Mouse (Mus musculus): Measurements from ENCODE around the gene Spo11. TPM values are rescaled to one million over a fixed set of nuclear protein-coding genes. Genes with fewer than 3 reads are reported as not detected.

The Spo11 gene
- polyA plus RNA-seq, 1 experiment from 2014 or later: 0.09 TPM

DNA sequence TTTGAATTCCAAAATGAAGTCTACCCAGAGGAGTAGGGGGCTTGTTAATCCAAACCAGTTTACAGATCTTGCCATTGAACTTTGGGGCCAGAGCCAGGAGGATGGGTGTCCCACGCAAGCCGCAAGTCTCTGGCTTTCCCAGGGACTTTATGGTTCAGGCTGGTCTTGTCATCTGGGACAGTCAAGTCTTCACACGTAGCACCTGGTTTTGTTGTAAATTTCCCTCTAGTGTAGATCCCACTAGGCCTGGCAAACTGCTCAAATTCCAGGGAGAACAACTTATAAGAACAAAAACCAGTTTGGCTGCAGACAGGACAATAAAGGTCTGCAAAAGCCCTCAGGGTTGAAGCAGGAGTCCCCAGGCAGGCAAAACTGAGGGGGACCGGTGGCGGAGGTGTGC is 40.7 kb upstream of the Spo11 start:
- no peak overlapping the region for H3K4me3 ChIP-seq (ENCODE audit: low read depth, low read length)
- peaks cover 44% of the 10 kb centered on the region for H3K4me1 ChIP-seq (ENCODE audit: control insufficient read depth, insufficient read depth, low read length)
- H3K27me3 ChIP-seq (ENCODE audit: control insufficient read depth, insufficient read depth, low read length): peaks cover 31% of the 10 kb centered on the region
- 38% methylated on average over 5 of the region's 5 CpGs for WGBS
- no peak for ATAC-seq (ENCODE audit: low read depth)
- no peaks in the 10 kb centered on the region for H3K9me3 ChIP-seq (ENCODE audit: control insufficient read depth, low read length)
- peak overlapping the region; percentile 6; the same call in 1 of the 2 replicates for H3K4me2 ChIP-seq (ENCODE audit: low read depth, low read length)
- H3K9ac ChIP-seq (replicated peaks; ENCODE audit: low read depth, low read length): no peak overlapping the region
- no peaks in the 10 kb centered on the region for H3K36me3 ChIP-seq (ENCODE audit: control insufficient read depth, insufficient read depth, low read length)
- H3K27ac ChIP-seq (ENCODE audit: low read depth, low read length): no peak overlapping the region

DNA sequence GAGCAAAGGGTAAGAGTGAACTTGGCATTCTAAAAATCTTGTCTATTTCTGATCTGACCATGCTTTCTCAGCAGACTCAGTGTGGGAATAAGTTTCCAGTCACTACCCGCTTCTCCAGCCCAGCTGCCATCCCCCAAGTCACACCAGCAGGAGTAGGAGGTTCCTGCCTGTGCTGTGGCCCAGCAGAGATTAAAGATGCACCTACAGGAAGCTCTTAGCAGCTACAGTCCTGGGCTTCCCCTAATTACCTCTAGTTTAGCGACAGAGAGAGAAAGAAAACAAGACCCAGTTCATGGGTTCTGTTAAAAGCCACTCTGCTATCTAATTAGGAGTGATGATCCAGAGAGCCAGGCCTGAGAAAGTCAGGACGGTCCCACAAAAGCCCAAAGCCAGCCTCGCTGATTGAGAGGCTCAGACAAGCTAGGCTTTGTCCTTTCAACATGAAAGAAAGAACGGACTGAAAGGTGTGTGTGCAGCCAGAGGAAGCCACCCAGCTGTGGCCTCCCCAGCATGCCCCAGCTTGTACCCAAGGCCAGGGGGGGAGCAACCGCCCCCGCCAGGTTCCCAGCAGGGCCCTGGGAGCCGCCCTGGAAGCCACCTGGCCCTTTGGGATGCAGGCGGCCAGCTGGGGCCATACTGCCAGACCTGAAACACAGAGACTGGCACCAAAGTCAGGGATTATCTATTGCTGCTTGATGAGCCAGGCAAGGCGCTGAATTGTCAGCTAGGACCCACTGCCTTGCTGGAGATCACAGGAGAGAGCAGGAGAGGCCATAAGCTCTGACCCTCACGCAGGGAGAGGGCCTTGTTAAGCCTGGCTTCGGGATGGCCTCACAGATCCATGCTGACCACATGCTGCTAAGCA is 39.9 kb upstream of the Spo11 start:
- Histone ChIP-seq H3K4me2 (ENCODE audit: low read depth, low read length) (peak overlapping the region; percentile 17; the same call in 1 of the 2 replicates), H3K4me1 (ENCODE audit: control insufficient read depth, insufficient read depth, low read length) (peaks cover 44% of the 10 kb centered on the region), H3K9ac (replicated peaks; ENCODE audit: low read depth, low read length) (0 out of 2 replicates have a peak overlapping the region, but pooled peaks have one; percentile 2)

DNA sequence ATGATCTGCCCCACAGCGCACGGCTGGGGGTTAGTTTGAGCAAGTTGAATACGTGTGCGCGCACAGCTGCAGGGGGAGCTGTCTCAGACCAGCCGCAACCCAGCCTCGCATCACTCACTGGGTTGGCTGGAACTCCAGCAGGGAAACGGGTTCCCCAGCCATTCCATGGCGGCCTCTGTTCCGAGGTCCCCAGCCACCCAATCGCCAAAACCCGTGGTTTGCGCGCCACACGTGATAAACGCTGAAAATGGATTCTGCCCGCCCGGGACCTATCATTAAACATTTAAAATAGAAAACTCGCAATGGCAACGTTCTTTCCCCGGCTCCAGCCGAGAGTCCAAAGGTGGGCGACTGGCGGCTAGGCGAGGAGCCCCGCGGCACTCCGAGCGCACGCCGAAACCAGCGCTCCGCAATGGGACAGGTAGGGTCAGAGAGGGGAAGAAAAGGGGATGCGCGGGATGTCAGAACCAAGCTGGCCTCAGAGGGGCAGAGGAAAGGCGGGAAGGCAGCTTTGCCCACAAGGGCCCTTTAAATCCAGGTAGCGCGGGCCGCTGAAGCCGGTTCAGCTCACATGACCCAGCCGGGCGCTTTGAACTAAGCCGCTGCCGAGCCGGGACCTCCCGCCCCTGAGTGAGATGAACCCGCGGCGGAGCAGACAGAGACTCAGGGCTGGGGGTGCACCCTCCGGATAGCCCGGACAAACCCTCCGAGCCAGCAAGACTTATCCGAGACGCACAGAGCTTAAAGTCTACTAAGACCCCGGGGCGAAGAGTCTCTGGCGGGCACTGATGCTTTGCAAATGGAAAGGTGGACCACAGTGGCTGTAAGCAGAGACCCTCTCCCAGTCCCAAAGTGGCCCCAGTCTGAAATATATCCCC is 38.5 kb upstream of the Spo11 start:
- H3K36me3 ChIP-seq (ENCODE audit: control insufficient read depth, insufficient read depth, low read length): no peaks in the 10 kb centered on the region
- ATAC-seq (ENCODE audit: low read depth): no peak
- peaks cover 44% of the 10 kb centered on the region for H3K4me1 ChIP-seq (ENCODE audit: control insufficient read depth, insufficient read depth, low read length)
- under 1% methylated on average over 57 of the region's 57 CpGs for WGBS
- no peaks in the 10 kb centered on the region for H3K9me3 ChIP-seq (ENCODE audit: control insufficient read depth, low read length)
- peak overlapping the region; percentile 39 for H3K4me3 ChIP-seq (ENCODE audit: low read depth, low read length)
- peak overlapping the region; percentile 94 for H3K4me2 ChIP-seq (ENCODE audit: low read depth, low read length)
- H3K27me3 ChIP-seq (ENCODE audit: control insufficient read depth, insufficient read depth, low read length): peaks cover 40% of the 10 kb centered on the region
- H3K27ac ChIP-seq (ENCODE audit: low read depth, low read length): no peak overlapping the region
- H3K9ac ChIP-seq (replicated peaks; ENCODE audit: low read depth, low read length): peak overlapping the region; percentile 25; the same call in 1 of the 2 replicates

More for the DNA sequence above, 39.9 kb upstream of the Spo11 start:
- Histone ChIP-seq H3K27me3 (ENCODE audit: control insufficient read depth, insufficient read depth, low read length) (peaks cover 38% of the 10 kb centered on the region), H3K9me3 (ENCODE audit: control insufficient read depth, low read length) (no peaks in the 10 kb centered on the region), H3K27ac (ENCODE audit: low read depth, low read length) (no peak overlapping the region), H3K36me3 (ENCODE audit: control insufficient read depth, insufficient read depth, low read length) (no peaks in the 10 kb centered on the region), H3K4me3 (ENCODE audit: low read depth, low read length) (no peak overlapping the region; the same call in 1 of the 2 replicates)
- 11% methylated on average over 12 of the region's 12 CpGs for WGBS
- no peak for ATAC-seq (ENCODE audit: low read depth)

DNA sequence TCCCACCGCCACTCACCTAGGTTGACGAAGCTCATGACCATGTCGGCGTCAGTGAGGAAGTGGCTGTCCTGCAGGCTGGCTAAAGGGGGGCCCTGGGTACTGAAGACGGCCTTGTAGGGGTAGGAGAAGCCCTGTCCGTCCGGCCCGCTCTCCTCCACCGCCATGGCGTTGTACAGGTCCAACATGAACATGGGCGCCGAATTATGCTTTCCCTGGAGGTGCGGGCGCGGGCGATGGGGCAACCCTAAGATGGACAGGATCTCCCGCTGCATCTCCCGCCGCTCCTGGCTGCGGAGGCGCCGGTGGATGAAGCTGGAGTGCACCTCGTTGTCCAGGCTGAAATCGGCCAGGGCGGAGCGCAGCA is 37.9 kb upstream of the Spo11 start:
- ATAC-seq (ENCODE audit: low read depth): no peak

DNA sequence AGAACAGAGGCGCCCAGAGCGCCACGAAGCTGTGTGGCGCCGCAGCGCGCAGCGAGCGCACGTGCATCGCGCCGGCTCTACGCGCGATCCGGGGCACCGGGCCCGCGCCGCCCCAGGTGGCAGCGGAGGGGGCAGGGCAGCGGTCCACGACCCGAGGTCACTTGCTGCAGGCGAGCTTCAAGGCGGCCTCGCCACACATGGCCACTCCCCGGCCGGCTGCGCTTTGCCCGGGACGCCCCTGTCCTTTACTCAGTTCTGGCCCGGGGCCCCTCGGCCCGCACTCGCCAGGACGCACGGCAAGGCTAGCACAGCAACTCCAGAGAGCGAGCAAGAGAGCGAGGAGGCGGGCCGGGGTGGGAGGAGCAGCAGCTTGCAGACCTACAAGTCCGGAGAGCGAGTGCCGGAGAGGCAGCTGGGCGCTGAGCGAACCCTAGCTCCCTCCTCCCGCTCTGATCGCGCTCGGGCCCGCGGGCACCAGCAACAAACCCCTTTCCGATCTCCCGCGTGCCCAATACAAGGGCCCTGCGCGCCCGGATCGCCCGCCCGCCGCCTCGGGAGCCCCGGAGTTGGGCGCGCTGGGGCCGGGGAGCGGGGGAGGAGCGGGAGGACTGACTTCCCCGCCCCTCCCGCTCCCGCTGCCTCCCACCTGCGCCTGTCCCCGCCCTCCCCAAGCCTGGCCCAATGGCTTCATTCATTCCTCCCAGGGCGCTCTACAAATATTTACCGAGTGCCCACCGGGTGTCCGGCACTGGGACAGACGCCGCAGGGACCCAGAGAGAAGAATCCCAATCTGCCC is 37.3 kb upstream of the Spo11 start, which contains the start of gene Bmp7:
Gene Bmp7, minus strand, starts transcription at position 319 of the 796 bp plus-strand sequence.
- H3K4me3 ChIP-seq (ENCODE audit: low read depth, low read length): peak within 1 kb of the TSS; percentile 39
- H3K27me3 ChIP-seq (ENCODE audit: control insufficient read depth, insufficient read depth, low read length): peaks cover 40% of the 10 kb centered on the region
- peak within 1 kb of the TSS; percentile 94 for H3K4me2 ChIP-seq (ENCODE audit: low read depth, low read length)
- H3K27ac ChIP-seq (ENCODE audit: low read depth, low read length): peak within 1 kb of the TSS; percentile 39; the same call in 1 of the 2 replicates
- under 1% methylated on average over 80 of the region's 82 CpGs for WGBS
- no peaks in the 10 kb centered on the region for H3K9me3 ChIP-seq (ENCODE audit: control insufficient read depth, low read length)
- ATAC-seq (ENCODE audit: low read depth): peak; percentile 62
- peaks cover 32% of the 10 kb centered on the region for H3K4me1 ChIP-seq (ENCODE audit: control insufficient read depth, insufficient read depth, low read length)
- no peaks in the 10 kb centered on the region for H3K36me3 ChIP-seq (ENCODE audit: control insufficient read depth, insufficient read depth, low read length)
- peak within 1 kb of the TSS; percentile 51 for H3K9ac ChIP-seq (replicated peaks; ENCODE audit: low read depth, low read length)

More for the DNA sequence above, 37.9 kb upstream of the Spo11 start:
- Histone ChIP-seq H3K27me3 (ENCODE audit: control insufficient read depth, insufficient read depth, low read length) (peaks cover 40% of the 10 kb centered on the region), H3K9ac (replicated peaks; ENCODE audit: low read depth, low read length) (peak overlapping the region; percentile 51), H3K36me3 (ENCODE audit: control insufficient read depth, insufficient read depth, low read length) (no peaks in the 10 kb centered on the region), H3K9me3 (ENCODE audit: control insufficient read depth, low read length) (no peaks in the 10 kb centered on the region), H3K27ac (ENCODE audit: low read depth, low read length) (no peak overlapping the region), H3K4me3 (ENCODE audit: low read depth, low read length) (peak overlapping the region; percentile 39), H3K4me2 (ENCODE audit: low read depth, low read length) (peak overlapping the region; percentile 94), H3K4me1 (ENCODE audit: control insufficient read depth, insufficient read depth, low read length) (peaks cover 38% of the 10 kb centered on the region)
- under 1% methylated on average over 26 of the region's 26 CpGs for WGBS

DNA sequence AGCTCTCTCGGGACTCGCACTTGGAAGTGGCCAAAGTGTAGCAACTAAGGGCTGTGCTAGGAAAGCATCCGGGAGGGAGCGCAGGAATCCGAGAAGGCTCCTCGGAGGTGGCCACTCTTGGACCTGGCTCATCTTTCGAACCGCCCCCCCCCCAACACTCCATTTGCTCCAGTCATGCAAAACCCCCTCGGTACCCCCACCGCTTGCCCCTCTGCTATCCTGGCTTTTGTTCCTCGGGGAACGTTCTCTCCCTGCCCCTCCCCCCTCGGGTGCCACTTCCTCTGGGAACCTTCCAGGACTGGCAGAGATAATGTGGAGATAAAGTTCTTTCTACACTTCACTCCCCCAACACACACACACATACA is 36.7 kb upstream of the Spo11 start:
- ATAC-seq (ENCODE audit: low read depth): no peak

DNA sequence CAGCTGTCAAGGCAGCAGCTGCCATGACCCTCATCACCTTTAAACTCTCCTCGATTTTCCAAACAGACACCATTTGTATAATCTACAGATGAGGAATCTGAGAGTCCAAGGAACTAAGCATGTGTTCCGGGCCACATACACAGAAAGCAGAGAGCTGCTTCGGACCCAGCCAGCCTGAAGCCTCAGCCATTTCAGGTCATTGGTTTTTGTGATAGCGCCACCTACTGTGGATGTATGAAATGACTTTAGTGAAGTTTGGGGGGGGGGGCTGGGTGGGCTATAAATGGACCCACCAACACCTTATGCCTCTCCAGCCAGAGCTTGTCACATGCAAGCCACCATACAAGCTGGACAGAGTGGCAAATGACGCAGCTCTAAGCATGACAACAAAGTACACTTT is 28.4 kb upstream of the Spo11 start:
- Histone ChIP-seq H3K4me3 (ENCODE audit: low read depth, low read length) (no peak overlapping the region), H3K27me3 (ENCODE audit: control insufficient read depth, insufficient read depth, low read length) (no peaks in the 10 kb centered on the region), H3K9me3 (ENCODE audit: control insufficient read depth, low read length) (no peaks in the 10 kb centered on the region), H3K4me1 (ENCODE audit: control insufficient read depth, insufficient read depth, low read length) (peaks cover 3% of the 10 kb centered on the region; the same call in 1 of the 2 replicates), H3K4me2 (ENCODE audit: low read depth, low read length) (no peak overlapping the region), H3K36me3 (ENCODE audit: control insufficient read depth, insufficient read depth, low read length) (no peaks in the 10 kb centered on the region), H3K9ac (replicated peaks; ENCODE audit: low read depth, low read length) (no peak overlapping the region), H3K27ac (ENCODE audit: low read depth, low read length) (no peak overlapping the region)
- 45% methylated on average over 5 of the region's 5 CpGs for WGBS
- no peak for ATAC-seq (ENCODE audit: low read depth)

More for the DNA sequence above, 36.7 kb upstream of the Spo11 start:
- H3K36me3 ChIP-seq (ENCODE audit: control insufficient read depth, insufficient read depth, low read length): no peaks in the 10 kb centered on the region
- no peak overlapping the region for H3K9ac ChIP-seq (replicated peaks; ENCODE audit: low read depth, low read length)
- H3K4me3 ChIP-seq (ENCODE audit: low read depth, low read length): peak overlapping the region; percentile 39
- no peaks in the 10 kb centered on the region for H3K9me3 ChIP-seq (ENCODE audit: control insufficient read depth, low read length)
- peaks cover 36% of the 10 kb centered on the region for H3K27me3 ChIP-seq (ENCODE audit: control insufficient read depth, insufficient read depth, low read length)
- no peak overlapping the region for H3K27ac ChIP-seq (ENCODE audit: low read depth, low read length)
- H3K4me1 ChIP-seq (ENCODE audit: control insufficient read depth, insufficient read depth, low read length): peaks cover 26% of the 10 kb centered on the region
- WGBS: 3% methylated on average over 12 of the region's 13 CpGs
- peak overlapping the region; percentile 94 for H3K4me2 ChIP-seq (ENCODE audit: low read depth, low read length)

DNA sequence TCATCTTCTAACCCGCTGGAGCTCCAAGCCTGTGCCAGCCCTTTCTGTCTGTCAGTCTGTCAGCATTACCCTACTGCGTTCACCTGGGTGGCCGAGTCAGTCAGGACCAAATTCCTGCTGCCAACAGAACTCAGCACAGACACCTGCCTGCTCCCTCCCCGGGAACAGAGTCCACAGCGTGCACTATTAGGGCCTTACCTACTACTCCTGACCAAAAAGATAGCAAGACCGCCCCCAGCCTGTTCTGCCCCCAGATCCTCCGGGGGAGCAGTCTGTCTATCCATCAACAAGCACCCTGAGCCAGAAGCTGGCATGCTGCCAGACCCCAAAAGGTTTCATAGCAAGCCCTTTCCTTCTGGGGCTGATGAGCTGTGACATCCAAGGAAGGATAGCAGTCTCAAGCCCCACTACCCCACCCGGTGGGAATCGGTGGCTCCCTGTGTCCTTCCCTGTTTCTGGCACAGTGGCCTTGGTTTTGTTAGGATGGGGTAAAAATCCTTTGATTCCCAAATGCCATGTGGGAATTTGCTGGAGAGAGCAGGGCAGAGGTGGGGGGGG is 27.3 kb upstream of the Spo11 start:
- Histone ChIP-seq H3K9ac (replicated peaks; ENCODE audit: low read depth, low read length) (no peak overlapping the region), H3K27me3 (ENCODE audit: control insufficient read depth, insufficient read depth, low read length) (no peaks in the 10 kb centered on the region), H3K27ac (ENCODE audit: low read depth, low read length) (no peak overlapping the region), H3K4me3 (ENCODE audit: low read depth, low read length) (no peak overlapping the region), H3K36me3 (ENCODE audit: control insufficient read depth, insufficient read depth, low read length) (no peaks in the 10 kb centered on the region), H3K9me3 (ENCODE audit: control insufficient read depth, low read length) (no peaks in the 10 kb centered on the region), H3K4me2 (ENCODE audit: low read depth, low read length) (no peak overlapping the region), H3K4me1 (ENCODE audit: control insufficient read depth, insufficient read depth, low read length) (peaks cover 3% of the 10 kb centered on the region; the same call in 1 of the 2 replicates)
- ATAC-seq (ENCODE audit: low read depth): no peak
- 68% methylated on average over 9 of the region's 9 CpGs for WGBS
